12 mouse cellular contexts compared by ENCODE assay signal in genomic region chr17:24878531-24878930, GRCm38 (mm10). TPM values are rescaled to one million over a fixed set of nuclear protein-coding genes. Genes with fewer than 3 reads are reported as not detected.
DNase-seq lines count a peak whose midpoint lies in the region; ATAC-seq and TF ChIP-seq lines count a peak whose summit lies in the region.
"Had no signal": no experiment of that assay in that cellular context is flagged by ENCODE, and none has a peak within 500 bp of the region (broad histone marks: within the 10 kb centered on the region; RNA-seq: fewer than 3 reads in every experiment).

No protein-coding gene starts in this region.

- peak overlapping the region; percentile 7; the same call in 1 of the 2 replicates for H3K4me2 ChIP-seq in intestine, embryonic 15.5 days (replicated peaks)
- H3K4me2 ChIP-seq in stomach, embryonic 14.5 days (replicated peaks; ENCODE audit: low read depth, low read length) = no peak overlapping the region
- H3K4me2 ChIP-seq: embryonic facial prominence, embryonic 12.5 days; hindbrain, embryonic 12.5 days had no signal

- H3K9ac ChIP-seq in liver, adult 2 months (ENCODE audit: low read depth, low read length) = peak overlapping the region; percentile 77
- 0 out of 2 replicates have a peak overlapping the region, but pooled peaks have one; percentile 23 for H3K9ac ChIP-seq in intestine, embryonic 15.5 days
- H3K9ac ChIP-seq in stomach, embryonic 14.5 days (replicated peaks; ENCODE audit: low read depth, low read length) = no peak overlapping the region
- H3K9ac ChIP-seq: hindbrain, embryonic 12.5 days had no signal

- H3K4me3 ChIP-seq in cerebellum, adult 2 months (replicated peaks; ENCODE audit: insufficient read depth, low read depth, low read length) = no peak overlapping the region
- H3K4me3 ChIP-seq in liver, adult 2 months (ENCODE audit: insufficient read depth, low read depth, low read length) = peak overlapping the region; percentile 65
- H3K4me3 ChIP-seq in intestine, embryonic 15.5 days (replicated peaks) = no peak overlapping the region
- H3K4me3 ChIP-seq in stomach, embryonic 14.5 days (ENCODE audit: low read depth, low read length) = no peak overlapping the region
- H3K4me3 ChIP-seq: embryonic facial prominence, embryonic 12.5 days; hindbrain, embryonic 12.5 days had no signal

- H3K4me1 ChIP-seq in cerebellum, adult 2 months (ENCODE audit: control insufficient read depth, insufficient read depth, low read length) = no peaks in the 10 kb centered on the region
- peaks cover 47% of the 10 kb centered on the region for H3K4me1 ChIP-seq in liver, adult 2 months (ENCODE audit: control insufficient read depth, insufficient read depth, low read length)
- H3K4me1 ChIP-seq in intestine, embryonic 15.5 days (replicated peaks) = peaks cover 8% of the 10 kb centered on the region; the same call in 1 of the 2 replicates
- 0 out of 2 replicates have a peak, but pooled peaks cover 4% of the 10 kb centered on the region for H3K4me1 ChIP-seq in stomach, embryonic 14.5 days (ENCODE audit: control insufficient read depth, insufficient read depth, low read length)
- H3K4me1 ChIP-seq: hindbrain, embryonic 12.5 days had no signal

- ATAC-seq in intestine, embryonic 15.5 days = peak; percentile 22; the same call in 1 of the 2 replicates
- no peak for ATAC-seq in stomach, embryonic 14.5 days (ENCODE audit: insufficient number of reproducible peaks, insufficient read depth, low FRiP score, low read depth)
- ATAC-seq: forebrain, embryonic 16.5 days had no signal

- 56% methylated on average over 8 of the region's 8 CpGs for WGBS in cerebellum, adult 2 months
- 27% methylated on average over 8 of the region's 8 CpGs for WGBS in liver, adult 2 months
- 65% methylated on average over 8 of the region's 8 CpGs for WGBS in intestine, embryonic 15.5 days
- WGBS in stomach, embryonic 14.5 days = 64% methylated on average over 8 of the region's 8 CpGs

- H3K36me3 ChIP-seq in liver, adult 2 months (ENCODE audit: control insufficient read depth, insufficient read depth, low read length) = peaks cover 2% of the 10 kb centered on the region; the same call in 1 of the 2 replicates
- peaks cover 5% of the 10 kb centered on the region; the same call in 1 of the 2 replicates for H3K36me3 ChIP-seq in intestine, embryonic 15.5 days
- 0 out of 2 replicates have a peak, but pooled peaks cover under 1% of the 10 kb centered on the region for H3K36me3 ChIP-seq in stomach, embryonic 14.5 days (ENCODE audit: control insufficient read depth, insufficient read depth, low read length)

- no peak for TF ChIP-seq CTCF in cerebellum, adult 2 months (IDR thresholded peaks at IDR 0.05; ENCODE audit: borderline replicate concordance, insufficient read depth, low read depth, low read length)
- no peak for TF ChIP-seq CTCF in liver, adult 2 months (IDR thresholded peaks at IDR 0.05; ENCODE audit: low read depth, low read length)

- DNase-seq in cerebellum, adult 9-11 months = peak; percentile 9
- DNase-seq in cerebellum, adult 2 months = no peak
- DNase-seq in liver, adult 2 months (ENCODE audit: extremely low read depth, low read depth, low spot score) = peak; percentile 88
- no peak for DNase-seq in liver
- no peak for DNase-seq in frontal cortex, postnatal 14 days (ENCODE audit: low spot score in 2 of 2)
- no peak for DNase-seq in right cerebral cortex, postnatal 36 days (ENCODE audit: low spot score in 2 of 2)
- DNase-seq: cerebellum, adult 8-10 months had no signal

- no peak for TF ChIP-seq POLR2A in cerebellum, adult 2 months (IDR thresholded peaks at IDR 0.05; ENCODE audit: borderline replicate concordance, insufficient read depth, low read length)
- peak; percentile 84 for TF ChIP-seq POLR2A in liver, adult 2 months (IDR thresholded peaks at IDR 0.05; ENCODE audit: extremely low read depth, insufficient read depth, low read length)

- H3K27ac ChIP-seq in cerebellum, adult 2 months (ENCODE audit: insufficient read depth, low read length) = no peak overlapping the region
- H3K27ac ChIP-seq in liver, adult 2 months (replicated peaks; ENCODE audit: insufficient read depth, low read depth, low read length) = peak overlapping the region; percentile 91
- 0 out of 2 replicates have a peak overlapping the region, but pooled peaks have one; percentile 71 for H3K27ac ChIP-seq in intestine, embryonic 15.5 days
- peak overlapping the region; percentile 44; the same call in 1 of the 2 replicates for H3K27ac ChIP-seq in stomach, embryonic 14.5 days (ENCODE audit: low read length)
- H3K27ac ChIP-seq: embryonic facial prominence, embryonic 12.5 days; hindbrain, embryonic 12.5 days had no signal

- H3K27me3 ChIP-seq in cerebellum, adult 2 months (ENCODE audit: control insufficient read depth, insufficient read depth, low read length) = no peaks in the 10 kb centered on the region
- no peaks in the 10 kb centered on the region for H3K27me3 ChIP-seq in liver, adult 2 months (ENCODE audit: control insufficient read depth, insufficient read depth, low read length)
- no peaks in the 10 kb centered on the region for H3K27me3 ChIP-seq in intestine, embryonic 15.5 days (replicated peaks)
- no peaks in the 10 kb centered on the region for H3K27me3 ChIP-seq in stomach, embryonic 14.5 days (ENCODE audit: control insufficient read depth, insufficient read depth, low read length)
- H3K27me3 ChIP-seq: embryonic facial prominence, embryonic 12.5 days; hindbrain, embryonic 12.5 days had no signal

- peaks cover 34% of the 10 kb centered on the region for H3K79me2 ChIP-seq in liver, adult 2 months (ENCODE audit: control insufficient read depth, insufficient read depth, low read length)

- H3K9me3 ChIP-seq in intestine, embryonic 15.5 days = no peaks in the 10 kb centered on the region
- H3K9me3 ChIP-seq in stomach, embryonic 14.5 days (ENCODE audit: control insufficient read depth, low read depth, low read length) = no peaks in the 10 kb centered on the region
- H3K9me3 ChIP-seq: embryonic facial prominence, embryonic 12.5 days; hindbrain, embryonic 12.5 days had no signal

RNA-seq across cellular contexts. Expression of gene Nubp2, which starts 7.6 kb away (rescaled TPM):
- polyA plus RNA-seq in cerebellum, adult 2 months (2012; rRNA removed) = 36.4 and 39.0 TPM in 2 replicates
- 16.2 and 24.7 TPM in 2 replicates for total RNA-seq in liver, adult 2 months (2014; rRNA removed)
- 30.2 and 33.0 TPM in 2 replicates for polyA plus RNA-seq in liver, adult 2 months (2012; rRNA removed)
- 51.5 and 57.9 TPM in 2 replicates for polyA plus RNA-seq in intestine, embryonic 15.5 days (2015; fragmentation: Nextera tagmentation; extraction: Ambion mirVana)
- polyA plus RNA-seq in stomach, embryonic 14.5 days (2014; fragmentation: Nextera tagmentation; extraction: Ambion mirVana) = 48.1 and 49.0 TPM in 2 replicates

RNA-seq across cellular contexts. Expression of gene Spsb3, which starts 7.9 kb away (rescaled TPM):
- 124 and 138 TPM in 2 replicates for polyA plus RNA-seq in cerebellum, adult 2 months (2012; rRNA removed)
- total RNA-seq in liver, adult 2 months (2014; rRNA removed) = 8.7 and 14.8 TPM in 2 replicates
- 37.5 and 42.4 TPM in 2 replicates for polyA plus RNA-seq in liver, adult 2 months (2012; rRNA removed)
- polyA plus RNA-seq in intestine, embryonic 15.5 days (2015; fragmentation: Nextera tagmentation; extraction: Ambion mirVana) = 32.0 and 33.4 TPM in 2 replicates
- polyA plus RNA-seq in stomach, embryonic 14.5 days (2014; fragmentation: Nextera tagmentation; extraction: Ambion mirVana) = 32.9 and 36.4 TPM in 2 replicates

RNA-seq across cellular contexts. Expression of gene Igfals, which starts 12.7 kb away (rescaled TPM):
- 0.11 and 0.27 TPM in 2 replicates for polyA plus RNA-seq in cerebellum, adult 2 months (2012; rRNA removed)
- total RNA-seq in liver, adult 2 months (2014; rRNA removed) = 112 and 127 TPM in 2 replicates
- 369 and 402 TPM in 2 replicates for polyA plus RNA-seq in liver, adult 2 months (2012; rRNA removed)
- 3.4 and 4.4 TPM in 2 replicates for polyA plus RNA-seq in intestine, embryonic 15.5 days (2015; fragmentation: Nextera tagmentation; extraction: Ambion mirVana)
- polyA plus RNA-seq in stomach, embryonic 14.5 days (2014; fragmentation: Nextera tagmentation; extraction: Ambion mirVana) = 1.1 and 1.5 TPM in 2 replicates

RNA-seq across cellular contexts. Expression of gene Eme2, which starts 16.4 kb away (rescaled TPM):
- 57.3 and 62.7 TPM in 2 replicates for polyA plus RNA-seq in cerebellum, adult 2 months (2012; rRNA removed)
- total RNA-seq in liver, adult 2 months (2014; rRNA removed) = 19.5 and 20.5 TPM in 2 replicates
- polyA plus RNA-seq in liver, adult 2 months (2012; rRNA removed) = 21.0 and 31.2 TPM in 2 replicates
- 27.3 and 27.4 TPM in 2 replicates for polyA plus RNA-seq in intestine, embryonic 15.5 days (2015; fragmentation: Nextera tagmentation; extraction: Ambion mirVana)
- 18.9 and 27.8 TPM in 2 replicates for polyA plus RNA-seq in stomach, embryonic 14.5 days (2014; fragmentation: Nextera tagmentation; extraction: Ambion mirVana)

RNA-seq across cellular contexts. Expression of gene Mrps34, which starts 16.4 kb away (rescaled TPM):
- 147 and 149 TPM in 2 replicates for polyA plus RNA-seq in cerebellum, adult 2 months (2012; rRNA removed)
- 47.5 and 53.7 TPM in 2 replicates for total RNA-seq in liver, adult 2 months (2014; rRNA removed)
- polyA plus RNA-seq in liver, adult 2 months (2012; rRNA removed) = 124 and 149 TPM in 2 replicates
- polyA plus RNA-seq in intestine, embryonic 15.5 days (2015; fragmentation: Nextera tagmentation; extraction: Ambion mirVana) = 111 and 117 TPM in 2 replicates
- polyA plus RNA-seq in stomach, embryonic 14.5 days (2014; fragmentation: Nextera tagmentation; extraction: Ambion mirVana) = 84.7 and 85.6 TPM in 2 replicates

Comparison
In these comparisons a context has a peak if more than half of its experiments do, and no peak if none do; other contexts are left out.
1. DNase-seq: peak in cerebellum, adult 9-11 months (single experiment) and liver, adult 2 months (single experiment); none in cerebellum, adult 2 months (0 of 2), liver (single experiment), frontal cortex, postnatal 14 days (0 of 2) and right cerebral cortex, postnatal 36 days (0 of 2).
2. RNA of gene Igfals, which starts 12.7 kb away (polyA plus RNA-seq): 369 to 402 TPM in liver, adult 2 months; 3.4 to 4.4 TPM in intestine, embryonic 15.5 days, 1.1 to 1.5 TPM in stomach, embryonic 14.5 days and 0.11 to 0.27 TPM in cerebellum, adult 2 months; every median in the first group is over 10 times any median in the second.